Comparison of ENCODE assay signal across 8 mouse cellular contexts in the genomic region with DNA sequence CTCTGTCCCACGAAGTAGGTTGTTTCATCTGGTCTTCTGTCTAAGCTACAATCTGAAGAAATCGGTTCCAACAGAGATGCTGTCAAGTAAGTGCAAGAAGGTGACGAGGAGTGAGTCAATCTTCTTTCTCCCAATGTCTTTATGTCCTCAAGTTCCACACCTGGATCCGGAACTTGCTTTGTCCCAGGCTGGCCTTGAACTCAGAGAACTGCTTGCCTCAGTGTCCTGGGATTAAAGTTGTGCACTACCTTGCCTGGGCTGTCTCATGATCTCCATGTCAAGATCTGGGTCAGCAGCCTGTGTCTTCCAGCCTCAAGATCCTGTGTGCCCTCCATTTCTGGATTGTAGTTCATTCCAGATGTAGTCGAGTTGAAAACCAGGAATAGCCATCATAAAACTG. TPM values are rescaled to one million over a fixed set of nuclear protein-coding genes. Genes with fewer than 3 reads are reported as not detected.
DNase-seq lines count a peak whose midpoint lies in the region; ATAC-seq and TF ChIP-seq lines count a peak whose summit lies in the region.

TSS of gene Rbm17 (minus strand) at position 101 of the 400 bp plus-strand sequence.

- peak within 1 kb of the TSS; percentile 92 for H3K4me3 ChIP-seq in heart, adult 2 months
- H3K4me3 ChIP-seq in midbrain, embryonic 13.5 days (replicated peaks): peak within 1 kb of the TSS; percentile 95

- TF ChIP-seq CTCF in heart, adult 2 months (IDR thresholded peaks at IDR 0.05): no peak

- no peaks in the 10 kb centered on the region; the same call in 1 of the 2 replicates for H3K79me2 ChIP-seq in heart, adult 2 months (replicated peaks; ENCODE audit: control insufficient read depth, insufficient read depth, low read length)

- H3K9ac ChIP-seq in heart, adult 2 months (ENCODE audit: low read depth, low read length): peak within 1 kb of the TSS; percentile 95
- H3K9ac ChIP-seq in midbrain, embryonic 13.5 days (replicated peaks): peak within 1 kb of the TSS; percentile 98

- intact Hi-C loops in heart, adult 2 months (cut with DNase I): loop anchor here (5.0 to 10.0 kb wide), 3 partner anchors 102 to 171 kb away; partner anchors contain the start of genes Ankrd16, Fbh1 and Il15ra

- DNase-seq in left cerebral cortex, adult 18-20 months (ENCODE audit: low spot score in 2 of 2): no peak
- no peak for DNase-seq in left cerebral cortex, adult 9 months (ENCODE audit: low spot score in 2 of 2)
- no peak for DNase-seq in heart, adult 2 months
- no peak for DNase-seq in layer of hippocampus, postnatal 10 days (ENCODE audit: low spot score in 2 of 2)
- no peak for DNase-seq in spleen, postnatal 10 days (ENCODE audit: low spot score in 2 of 2)
- no peak for DNase-seq in urinary bladder, postnatal 4 days (ENCODE audit: low spot score in 2 of 2)

- no peak for TF ChIP-seq POLR2A in heart, adult 2 months (IDR thresholded peaks at IDR 0.05; ENCODE audit: insufficient read depth, low read depth, low read length)

- no peak for ATAC-seq in common myeloid progenitor, adult 5-6 weeks (replicated peaks; ENCODE audit: low read depth, poor library complexity, severe bottlenecking)
- no peak for ATAC-seq in midbrain, embryonic 13.5 days

- peak within 1 kb of the TSS; percentile 95 for H3K4me2 ChIP-seq in midbrain, embryonic 13.5 days (replicated peaks)

- no peaks in the 10 kb centered on the region for H3K9me3 ChIP-seq in midbrain, embryonic 13.5 days

- H3K27me3 ChIP-seq in heart, adult 2 months (ENCODE audit: control insufficient read depth, insufficient read depth, low read length): no peaks in the 10 kb centered on the region
- H3K27me3 ChIP-seq in midbrain, embryonic 13.5 days: no peaks in the 10 kb centered on the region

- 87% methylated on average over 5 of the region's 5 CpGs for WGBS in heart, adult 2 months
- WGBS in midbrain, embryonic 13.5 days: 89% methylated on average over 5 of the region's 5 CpGs

- H3K27ac ChIP-seq in heart, adult 2 months: peak within 1 kb of the TSS; percentile 84
- peak within 1 kb of the TSS; percentile 83 for H3K27ac ChIP-seq in midbrain, embryonic 13.5 days

- TF ChIP-seq EP300 in heart, adult 2 months (IDR thresholded peaks at IDR 0.05; ENCODE audit: insufficient read depth, low read depth, low read length): no peak

- H3K4me1 ChIP-seq in heart, adult 2 months (ENCODE audit: control insufficient read depth, insufficient read depth, low read length): no peaks in the 10 kb centered on the region
- peaks cover 12% of the 10 kb centered on the region for H3K4me1 ChIP-seq in midbrain, embryonic 13.5 days (replicated peaks)

- peaks cover 7% of the 10 kb centered on the region for H3K36me3 ChIP-seq in heart, adult 2 months (ENCODE audit: control insufficient read depth, insufficient read depth, low read length)
- H3K36me3 ChIP-seq in midbrain, embryonic 13.5 days: peaks cover 15% of the 10 kb centered on the region

RNA-seq across cellular contexts. Expression of gene Rbm17, which starts in this region (rescaled TPM):
- 10 to 100 TPM; 88.5 to 93.5 TPM for total RNA-seq in left cerebral cortex, adult 18-20 months (2021)
- total RNA-seq in common myeloid progenitor, adult 5-6 weeks (2017): 153 and 213 TPM in 2 replicates
- total RNA-seq in heart, adult 2 months (2021): 10 to 100 TPM; 53.2 to 67.5 TPM
- 32.3 and 39.3 TPM in 2 replicates for polyA plus RNA-seq in heart, adult 2 months (2012; rRNA removed)
- 100 to 1,000 TPM; 103 to 106 TPM for total RNA-seq in layer of hippocampus, postnatal 10 days (2021)
- 140 and 146 TPM in 2 replicates for polyA plus RNA-seq in midbrain, embryonic 13.5 days (2015; fragmentation: Nextera tagmentation; extraction: Ambion mirVana)
